Mouse (Mus musculus) heart, postnatal 0 days (tissue): ENCODE data around the gene Cela1.

Experiments used
- CTCF ChIP-seq: IDR thresholded peaks from 2 replicates; pipeline ENCODE4 v1.5.1; 2016; ENCODE audit warnings: antibody characterized with exemption, control low read depth, low read depth
- EP300 ChIP-seq: IDR thresholded peaks from 2 replicates; pipeline ENCODE4 v1.6.1; 2016; ENCODE audit warnings: antibody characterized with exemption, low read depth

DNA sequence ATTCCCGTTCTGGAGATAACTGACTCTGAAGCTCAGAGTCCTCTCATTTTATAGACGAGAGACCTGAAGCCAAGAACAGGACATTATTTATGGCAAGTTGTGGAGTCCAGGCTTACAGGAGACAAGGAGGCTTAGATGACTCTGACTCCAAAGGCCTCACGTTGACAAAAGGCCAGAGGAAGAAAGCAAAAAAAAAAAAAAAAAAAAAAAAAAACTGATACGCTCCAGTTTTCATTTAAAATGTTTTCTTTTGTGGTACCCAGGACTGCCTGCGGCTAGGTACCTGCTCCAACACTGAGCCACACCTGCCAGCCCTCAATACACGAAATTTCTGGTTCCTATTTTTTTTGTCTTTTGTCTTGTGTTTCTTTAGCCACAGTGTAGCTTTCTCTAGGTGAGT, 20.3 kb downstream of the Cela1 start:
- TF ChIP-seq CTCF (no peak), EP300 (no peak)
